Mouse (Mus musculus) C2C12 (cell line): ENCODE data around the gene Rab8b. TPM values are rescaled to one million over a fixed set of nuclear protein-coding genes. Genes with fewer than 3 reads are reported as not detected.
"Not testable (repeated sequence)": the region's sequence is repeated elsewhere in the genome, so short reads cannot be mapped to it uniquely, and the experiment has no call there.

Source experiments
- H3K27me3 ChIP-seq: one replicate; pipeline ENCODE4 v1.6.1; 2011; ENCODE audit not compliant: control insufficient read depth, insufficient read depth, insufficient read length
- H3K36me3 ChIP-seq: one replicate; pipeline ENCODE4 v1.6.1; 2011; ENCODE audit not compliant: control insufficient read depth, insufficient read depth
- H3K4me3 ChIP-seq: one replicate; pipeline ENCODE4 v1.5.1; 2011; ENCODE audit warnings: mild to moderate bottlenecking, control low read depth; ENCODE audit not compliant: poor library complexity, insufficient read depth, severe bottlenecking
- H3K79me2 ChIP-seq: one replicate; pipeline ENCODE4 v1.6.1; 2011; ENCODE audit not compliant: control insufficient read depth, insufficient read depth
- H3K79me3 ChIP-seq: one replicate; pipeline ENCODE4 v1.6.1; 2011; ENCODE audit warnings: low read depth, control low read depth
- H3ac ChIP-seq: one replicate; pipeline ENCODE3; 2011; ENCODE audit warnings: low read depth; ENCODE audit not compliant: control insufficient read depth, insufficient read length
- CEBPB ChIP-seq: IDR thresholded peaks from one replicate; pipeline ENCODE4 v1.6.1; 2011; ENCODE audit warnings: low read depth, mild to moderate bottlenecking, control low read depth, moderate library complexity
- CTCF ChIP-seq: IDR thresholded peaks from one replicate; pipeline ENCODE4 v1.5.1; 2011; ENCODE audit not compliant: control insufficient read depth, insufficient read depth, insufficient read length
- FOSL1 ChIP-seq: IDR thresholded peaks from one replicate; pipeline ENCODE4 v1.8.0; 2011; ENCODE audit warnings: mild to moderate bottlenecking, low read length; ENCODE audit not compliant: poor library complexity, insufficient read depth, severe bottlenecking
- MAX ChIP-seq: IDR thresholded peaks from one replicate; pipeline ENCODE4 v1.6.1; 2011; ENCODE audit warnings: mild to moderate bottlenecking, control low read depth
- MYOD1 ChIP-seq: IDR thresholded peaks from one replicate; pipeline ENCODE4 v1.6.1; 2011; ENCODE audit warnings: low read depth; ENCODE audit not compliant: control insufficient read depth, insufficient read length
- MYOG ChIP-seq: IDR thresholded peaks from one replicate; pipeline ENCODE4 v1.6.1; 2011; ENCODE audit not compliant: control insufficient read depth, insufficient read length; ENCODE audit errors: extremely low read depth
- USF1 ChIP-seq: IDR thresholded peaks from one replicate; pipeline ENCODE4 v1.6.1; 2011; ENCODE audit warnings: low read depth, mild to moderate bottlenecking, control low read depth, moderate library complexity
- polyA plus RNA-seq: library from polyadenylated mRNA; unstranded; fragments of >200 nt; fragmentation: generic; extraction: Trizol; gene quantifications from one replicate; pipeline ENCODE4 v1.2.1, GENCODE M21; 2012; ENCODE audit warnings: missing spikeins

Gene Rab8b
- polyA plus RNA-seq, 1 experiment = 4.1 TPM

DNA sequence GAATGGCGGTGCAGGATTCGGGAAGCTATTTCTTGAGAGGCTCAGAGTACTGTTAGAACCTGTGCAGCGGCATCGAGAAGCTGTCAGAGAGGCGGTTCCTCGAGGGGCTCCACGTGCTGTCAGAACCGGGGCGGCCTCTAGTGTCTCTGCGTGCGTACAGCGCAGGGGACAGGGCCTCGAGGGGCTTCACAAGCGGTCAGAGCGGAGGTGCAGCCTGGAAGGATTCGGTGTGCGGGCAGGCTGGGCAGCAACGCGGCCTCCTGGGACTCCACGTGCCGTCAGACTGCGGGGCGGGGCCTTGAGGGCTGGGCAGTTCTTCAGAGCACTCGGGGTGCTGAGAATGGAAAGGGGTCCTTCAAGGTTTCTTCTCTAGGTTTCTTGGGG, 84.4 kb downstream of the Rab8b start:
- peak; percentile 11 for TF ChIP-seq MAX
- TF ChIP-seq MYOG = no peak

DNA sequence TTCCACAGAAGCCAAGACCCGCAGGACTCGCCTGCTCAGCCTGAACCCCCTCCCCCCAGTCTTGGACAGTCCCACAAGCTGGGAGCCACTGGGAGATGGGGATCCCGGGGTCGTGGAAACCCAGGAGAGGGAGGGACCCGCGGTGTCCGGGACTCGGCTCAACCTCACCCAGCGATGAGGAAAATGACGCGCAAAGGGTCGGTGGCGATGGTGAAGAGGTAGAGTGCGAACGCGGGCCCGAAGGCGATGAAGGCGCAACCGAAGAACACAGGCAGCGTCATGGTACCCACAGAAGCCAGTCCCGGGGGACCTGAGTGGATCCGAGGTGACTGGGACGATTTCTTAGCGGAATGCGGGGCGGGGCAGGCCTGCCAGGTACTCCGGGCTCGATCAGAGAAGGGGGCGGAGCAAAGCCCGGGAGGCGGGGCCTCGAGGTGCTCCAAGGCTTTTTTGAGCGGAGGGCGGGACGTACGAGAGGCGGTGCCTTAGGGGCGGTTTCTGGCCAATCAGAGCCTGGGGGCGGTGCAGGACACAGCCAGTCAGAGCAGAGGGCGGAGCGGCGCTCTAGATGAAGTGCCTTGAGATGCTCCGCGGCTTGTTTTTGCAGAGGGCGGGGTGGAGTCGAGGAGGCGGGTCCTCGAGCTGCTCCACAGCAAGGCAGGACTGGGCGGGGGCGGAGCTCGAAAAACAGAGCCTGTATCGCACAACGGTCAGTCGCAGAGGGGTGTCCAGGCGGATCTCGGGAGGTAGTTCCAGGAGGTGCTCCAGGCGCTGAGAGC, 85.0 kb downstream of the Rab8b start, which contains the start of gene Aph1c:
TSS of gene Aph1c (minus strand) at position 409 of the 779 bp plus-strand sequence.
- H3K79me3 ChIP-seq = no peaks in the 10 kb centered on the region

More for the DNA sequence above, 84.4 kb downstream of the Rab8b start:
- Histone ChIP-seq H3ac (peak overlapping the region; percentile 5), H3K79me2 (no peaks in the 10 kb centered on the region), H3K27me3 (no peaks in the 10 kb centered on the region), H3K4me3 (peak overlapping the region; percentile 11), H3K79me3 (no peaks in the 10 kb centered on the region), H3K36me3 (no peaks in the 10 kb centered on the region)

DNA sequence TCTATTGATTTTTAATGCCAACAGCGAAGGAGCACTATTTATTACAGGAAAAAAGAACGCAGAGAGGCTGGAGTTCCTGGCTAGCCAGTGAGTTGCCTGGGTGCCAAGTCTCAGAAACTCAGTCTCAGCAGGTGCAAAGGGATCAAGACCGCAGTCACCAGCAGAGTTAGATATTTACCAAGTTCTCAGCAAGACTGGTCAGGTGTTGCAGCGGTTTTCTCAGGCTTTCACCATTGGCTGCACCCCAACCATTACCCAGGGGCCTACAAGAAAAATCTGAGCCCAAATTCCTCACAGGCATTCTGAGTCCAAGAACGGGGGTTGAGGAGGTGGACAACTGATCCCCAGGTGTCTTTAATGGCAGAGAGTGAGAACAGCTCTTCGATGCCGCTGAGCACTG, 85.6 kb downstream of the Rab8b start:
- Histone ChIP-seq H3K36me3 (no peaks in the 10 kb centered on the region), H3ac (no peak overlapping the region), H3K79me2 (no peaks in the 10 kb centered on the region), H3K79me3 (no peaks in the 10 kb centered on the region), H3K27me3 (no peaks in the 10 kb centered on the region), H3K4me3 (no peak overlapping the region)
- TF ChIP-seq FOSL1 (no peak), USF1 (no peak), CTCF (no peak), MYOG (no peak), CEBPB (no peak), MAX (no peak), MYOD1 (no peak)

More for the DNA sequence above, 85.0 kb downstream of the Rab8b start, which contains the start of gene Aph1c:
- no peak for TF ChIP-seq FOSL1
- TF ChIP-seq MYOD1 = no peak
- no peak for TF ChIP-seq CTCF
- TF ChIP-seq MAX = no peak
- no peak for TF ChIP-seq MYOG
- no peak for TF ChIP-seq CEBPB
- no peak for TF ChIP-seq USF1
- Histone ChIP-seq H3K79me2 (no peaks in the 10 kb centered on the region), H3ac (peak within 1 kb of the TSS; percentile 5), H3K36me3 (no peaks in the 10 kb centered on the region), H3K4me3 (peak within 1 kb of the TSS; percentile 26), H3K27me3 (no peaks in the 10 kb centered on the region)

DNA sequence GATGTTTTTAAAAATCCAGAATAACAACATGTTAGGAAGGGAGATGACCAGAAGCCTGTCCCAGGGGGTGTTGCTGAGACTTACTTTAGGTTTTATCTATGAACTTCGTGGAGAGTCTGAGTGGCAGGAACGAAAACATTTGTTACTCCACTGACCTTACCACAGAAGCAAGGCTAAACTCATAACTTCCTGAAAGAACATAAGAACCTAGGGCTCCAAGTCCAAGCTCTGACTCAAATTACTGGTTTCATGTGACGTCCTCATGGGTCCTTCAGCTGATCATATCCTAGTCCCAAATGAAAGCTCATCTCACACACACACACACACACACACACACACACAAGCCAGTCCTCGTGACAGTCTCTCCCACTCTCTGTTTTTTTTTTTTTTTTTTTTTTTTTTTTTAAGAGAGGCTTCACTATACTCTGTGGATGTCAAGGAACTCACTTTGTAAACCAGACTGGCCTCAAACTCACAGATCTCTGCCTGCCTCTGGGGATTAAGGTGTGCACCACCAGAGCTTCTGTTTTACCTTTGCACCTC, 87.0 kb downstream of the Rab8b start:
- Histone ChIP-seq H3K36me3 (no peaks in the 10 kb centered on the region), H3K27me3 (no peaks in the 10 kb centered on the region), H3K4me3 (no peak overlapping the region), H3K79me2 (no peaks in the 10 kb centered on the region), H3ac (no peak overlapping the region), H3K79me3 (no peaks in the 10 kb centered on the region)
- TF ChIP-seq USF1 = no peak
- no peak for TF ChIP-seq MYOD1
- TF ChIP-seq CTCF = no peak
- TF ChIP-seq MAX = no peak
- TF ChIP-seq FOSL1 = no peak
- no peak for TF ChIP-seq MYOG
- TF ChIP-seq CEBPB = no peak

DNA sequence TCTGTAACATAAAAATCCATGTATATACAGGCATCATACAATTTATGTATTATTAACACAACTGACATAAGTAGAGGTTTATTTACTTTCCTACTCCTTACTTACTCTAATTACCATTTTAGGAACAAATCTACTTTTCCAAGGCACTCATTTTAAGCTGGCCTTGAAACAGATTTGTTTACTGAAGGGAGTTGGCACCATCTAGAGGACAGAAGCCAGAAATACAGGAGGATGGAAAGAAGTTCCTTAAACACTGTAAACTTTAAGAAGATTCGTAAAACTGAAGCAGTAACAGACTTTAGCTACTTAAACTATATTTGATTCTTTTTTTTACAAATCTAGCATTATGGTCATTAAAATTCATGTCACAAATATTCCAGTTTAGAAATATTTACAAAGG, 93.5 kb downstream of the Rab8b start:
- Histone ChIP-seq H3K79me3 (no peaks in the 10 kb centered on the region), H3K36me3 (no peaks in the 10 kb centered on the region), H3ac (no peak overlapping the region), H3K27me3 (no peaks in the 10 kb centered on the region), H3K4me3 (no peak overlapping the region), H3K79me2 (no peaks in the 10 kb centered on the region)
- TF ChIP-seq CEBPB = no peak
- TF ChIP-seq FOSL1 = no peak
- no peak for TF ChIP-seq USF1
- no peak for TF ChIP-seq MAX
- TF ChIP-seq MYOD1 = no peak
- no peak for TF ChIP-seq MYOG
- no peak for TF ChIP-seq CTCF

DNA sequence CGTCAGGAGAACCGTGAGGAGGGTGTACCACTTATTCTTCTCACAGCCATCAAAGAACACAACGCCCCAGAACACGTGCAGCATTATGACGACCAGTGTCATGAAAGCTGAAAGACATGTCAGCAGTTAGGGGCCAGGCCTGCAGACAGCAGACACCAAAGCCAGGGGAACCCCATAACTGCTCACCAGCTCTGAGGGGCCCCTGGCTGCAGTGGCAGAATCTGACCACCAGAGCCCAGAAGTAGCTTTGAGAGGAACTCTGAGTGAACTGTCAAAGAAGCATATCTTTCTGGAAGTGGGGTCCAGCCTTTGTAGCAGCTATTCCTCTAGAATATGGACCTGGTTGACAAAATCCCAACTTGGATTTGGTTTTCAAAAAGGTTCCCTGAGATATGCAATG, 97.2 kb downstream of the Rab8b start:
- not testable (repeated sequence) for H3K4me3 ChIP-seq, H3K36me3 ChIP-seq, H3K27me3 ChIP-seq, H3K79me2 ChIP-seq, H3ac ChIP-seq, H3K79me3 ChIP-seq
